Mouse (Mus musculus): ENCODE measurements at regions not wholly inside any gene's neighbourhood (a gene's known extent, or its start where the extent isn't known, plus 50 kb on each side); places are given as distances from the start of the nearest gene placed in this dataset.

DNA sequence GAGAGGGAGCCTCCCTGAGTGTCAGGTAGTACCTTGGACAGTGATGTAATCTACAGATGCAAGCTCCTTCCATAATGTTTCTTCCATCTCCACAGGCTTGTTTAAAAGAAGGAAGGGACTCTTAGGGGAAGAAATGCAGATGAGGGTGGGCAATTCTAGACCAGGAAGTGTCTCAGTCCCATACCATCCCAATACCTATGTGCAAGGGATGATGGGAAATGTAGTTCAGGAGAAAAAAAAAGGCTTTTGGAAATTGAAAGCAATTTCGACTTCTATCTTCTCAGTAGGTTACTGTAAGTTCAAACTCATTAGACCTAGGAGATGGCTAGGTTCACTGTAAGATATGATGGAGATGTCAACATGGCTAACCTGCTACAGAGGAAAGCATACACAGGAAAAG lies 68.3 kb downstream of the Cd83 start:
- TF ChIP-seq GATA1 (IDR thresholded peaks at IDR 0.05; ENCODE audit: low read length), result no peak

DNA sequence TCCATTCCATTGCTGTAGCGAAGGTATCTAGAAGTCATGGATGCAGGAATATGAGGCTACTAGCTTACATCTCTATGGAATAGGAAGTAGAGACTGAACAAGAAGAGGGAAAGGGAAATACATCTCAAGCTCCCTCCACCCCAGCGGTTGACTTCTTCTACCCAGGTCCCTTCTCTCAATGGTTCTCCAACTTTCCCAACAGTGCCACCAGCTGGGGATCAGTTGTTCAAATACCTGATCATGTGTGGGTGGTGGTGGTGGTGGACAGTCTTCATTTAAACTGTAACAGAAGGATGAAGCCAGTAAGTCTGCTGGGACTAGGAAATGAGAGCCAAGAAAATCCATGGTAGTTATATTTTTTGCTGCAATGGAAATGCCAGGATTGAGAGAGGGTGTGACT lies 70.4 kb downstream of the Cd83 start:
- TF ChIP-seq GATA1 (IDR thresholded peaks at IDR 0.05; ENCODE audit: low read length), result no peak

DNA sequence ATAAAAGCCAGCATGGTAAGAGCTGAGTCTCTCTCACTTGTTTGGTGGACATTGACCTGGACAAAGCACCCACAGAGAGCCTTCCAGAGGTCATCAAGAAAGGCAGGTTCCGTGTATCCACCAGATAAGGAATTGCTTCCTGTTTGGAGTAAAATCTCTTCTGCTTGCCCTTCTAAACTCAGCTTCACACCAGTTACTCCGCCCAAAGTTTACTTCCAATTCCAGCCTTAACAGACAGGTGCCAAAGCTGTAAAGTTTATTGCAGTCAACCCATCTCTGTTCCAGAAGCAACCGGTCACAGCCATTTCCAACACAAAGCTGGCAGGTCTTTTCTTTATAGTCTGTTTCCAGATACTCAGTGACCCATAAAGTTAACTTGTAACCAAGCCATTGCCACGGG lies 76.4 kb downstream of the Cd83 start:
- no peak for TF ChIP-seq GATA1 (IDR thresholded peaks at IDR 0.05; ENCODE audit: low read length)

DNA sequence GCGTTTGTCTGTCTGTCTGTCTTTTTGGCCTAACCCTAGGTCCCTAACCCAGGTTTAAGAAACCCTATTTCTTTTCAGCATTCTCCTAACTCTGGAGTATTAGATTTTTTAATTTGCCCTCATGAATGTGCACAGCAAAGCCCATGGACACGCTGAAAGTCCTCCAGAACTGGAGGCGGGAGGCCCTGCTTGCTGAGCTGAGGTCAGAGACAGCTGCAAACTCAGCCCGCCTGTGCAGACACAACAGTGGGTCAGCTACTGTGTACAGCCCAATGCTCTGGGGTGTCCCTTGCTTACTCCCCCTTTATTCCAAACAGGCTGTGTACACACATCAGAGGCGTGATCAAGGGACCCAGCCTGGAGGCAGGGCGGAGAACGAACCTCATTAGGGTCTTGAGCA lies 76.8 kb downstream of the Cd83 start:
- no peak for TF ChIP-seq GATA1 (IDR thresholded peaks at IDR 0.05; ENCODE audit: low read length)

DNA sequence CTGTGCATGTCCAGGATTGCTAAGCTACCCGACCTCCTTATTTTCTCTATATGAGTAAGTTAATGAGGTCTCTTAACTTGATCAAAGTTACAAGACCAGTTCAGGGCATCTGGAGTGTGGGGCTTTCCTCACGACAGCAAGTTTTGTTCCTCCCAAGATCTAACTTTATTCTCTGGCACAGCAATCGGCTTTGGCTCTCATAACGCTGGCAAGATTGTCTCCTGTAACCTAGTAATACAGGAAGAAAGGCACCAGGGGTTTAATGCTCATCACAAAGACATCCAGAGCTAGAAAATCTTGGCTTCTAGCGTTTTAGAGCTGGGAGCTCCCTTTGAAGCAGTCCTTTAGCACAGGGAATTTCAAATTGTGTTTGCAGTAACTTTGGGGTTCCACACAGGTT lies 77.5 kb downstream of the Cd83 start:
- TF ChIP-seq GATA1 (IDR thresholded peaks at IDR 0.05; ENCODE audit: low read length), result no peak

DNA sequence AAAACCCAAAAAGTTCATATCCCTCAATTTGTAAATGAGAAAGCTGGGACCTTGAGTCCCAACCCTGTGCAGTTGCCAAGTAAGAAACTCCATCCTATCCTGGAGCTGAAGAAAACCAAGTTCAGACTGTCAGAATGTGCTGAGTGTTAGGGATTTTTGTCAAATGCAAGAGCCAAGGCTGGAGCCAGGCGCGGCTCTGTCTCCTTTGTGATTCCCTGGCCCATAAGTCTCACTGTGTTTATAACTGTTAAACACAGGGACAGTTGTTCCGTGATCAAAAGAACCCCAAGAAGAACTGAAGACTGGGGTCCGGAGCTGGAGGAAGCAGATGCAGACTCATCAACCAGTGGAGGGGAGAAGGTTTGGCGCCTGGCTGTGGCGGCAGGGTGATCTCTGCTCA lies 78.0 kb downstream of the Cd83 start:
- no peak for TF ChIP-seq GATA1 (IDR thresholded peaks at IDR 0.05; ENCODE audit: low read length)

DNA sequence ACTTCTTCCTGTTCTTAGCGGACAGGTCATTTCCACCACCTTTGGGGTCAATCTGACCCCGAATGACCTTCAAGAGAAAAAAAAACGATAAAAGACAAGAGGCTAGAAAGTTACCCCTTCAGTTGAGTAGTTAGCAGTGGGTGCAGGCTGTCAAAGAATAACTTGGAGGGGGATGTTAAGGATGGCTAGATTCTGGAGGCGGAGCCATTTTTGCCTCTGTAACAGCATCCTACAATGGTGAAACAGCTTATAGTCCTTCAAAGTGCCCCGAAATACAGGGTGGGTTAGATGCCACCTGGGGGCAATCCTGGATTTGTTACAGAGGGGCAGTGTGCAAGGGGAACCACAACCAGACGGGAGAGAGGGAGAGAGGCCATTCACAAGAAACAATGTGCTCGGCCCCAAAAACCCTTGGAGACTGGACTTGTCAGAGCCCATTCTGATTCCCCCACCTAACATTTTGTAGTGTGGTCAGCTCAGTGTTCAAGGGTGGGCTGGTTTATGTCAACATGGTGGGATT lies 79.1 kb downstream of the Cd83 start:
- no peak for TF ChIP-seq GATA1 (IDR thresholded peaks at IDR 0.05; ENCODE audit: low read length)

DNA sequence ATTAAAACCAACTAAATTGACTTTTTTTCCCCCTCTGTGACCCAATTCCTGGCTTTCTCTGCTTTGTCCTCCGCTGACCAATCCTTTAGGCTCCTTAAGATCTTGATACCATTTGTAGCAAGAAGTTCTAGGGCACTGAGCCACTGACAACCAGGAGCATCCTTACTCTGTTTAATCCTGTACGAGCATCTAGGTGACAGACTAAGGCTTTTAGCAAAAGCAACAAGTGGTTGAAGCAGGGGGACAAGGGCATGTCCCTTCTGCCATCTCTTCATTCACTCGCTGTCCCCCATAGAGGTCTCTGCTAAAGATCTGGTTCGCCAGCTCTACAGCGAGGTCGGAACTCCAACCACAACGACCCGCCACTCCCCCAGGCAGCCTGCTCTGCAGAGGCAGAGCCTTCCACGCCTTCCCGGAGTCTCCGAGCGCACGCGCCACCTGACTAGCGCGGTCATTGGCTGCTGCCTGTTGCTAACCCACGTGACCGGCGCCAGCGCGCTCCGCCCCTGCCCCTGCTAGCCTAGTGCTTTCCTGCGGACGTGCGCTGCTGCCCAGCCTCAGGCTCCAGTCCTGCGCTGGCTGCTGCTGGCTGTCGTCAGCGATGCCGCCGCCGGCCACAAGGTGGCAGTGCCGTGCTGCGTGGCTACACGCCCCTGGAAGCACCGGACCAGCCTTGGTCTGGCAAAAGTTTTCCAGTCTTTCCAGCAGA lies 79.7 kb downstream of the Cd83 start:
- TF ChIP-seq GATA1 (IDR thresholded peaks at IDR 0.05; ENCODE audit: low read length), result no peak

DNA sequence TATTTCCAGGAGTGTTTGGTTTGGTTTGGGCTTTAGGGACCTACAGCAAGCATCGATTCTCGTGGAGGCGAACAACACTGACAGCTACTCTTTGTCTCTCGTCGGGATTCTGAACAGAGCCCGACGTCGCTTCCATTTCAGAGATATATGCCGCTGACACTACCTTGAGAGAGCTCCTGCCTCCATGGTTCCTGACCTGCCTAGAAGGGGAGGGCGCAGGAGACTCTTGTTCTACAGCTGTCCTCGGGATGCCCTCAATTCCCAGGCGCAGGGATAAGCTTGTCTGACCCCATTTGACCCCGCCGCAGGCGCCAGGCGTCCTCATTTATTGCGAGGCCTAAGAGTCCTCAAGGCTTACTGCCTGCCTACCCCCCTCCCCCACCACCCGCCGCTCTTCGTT lies 80.5 kb downstream of the Cd83 start:
- TF ChIP-seq GATA1 (IDR thresholded peaks at IDR 0.05; ENCODE audit: low read length), result no peak

DNA sequence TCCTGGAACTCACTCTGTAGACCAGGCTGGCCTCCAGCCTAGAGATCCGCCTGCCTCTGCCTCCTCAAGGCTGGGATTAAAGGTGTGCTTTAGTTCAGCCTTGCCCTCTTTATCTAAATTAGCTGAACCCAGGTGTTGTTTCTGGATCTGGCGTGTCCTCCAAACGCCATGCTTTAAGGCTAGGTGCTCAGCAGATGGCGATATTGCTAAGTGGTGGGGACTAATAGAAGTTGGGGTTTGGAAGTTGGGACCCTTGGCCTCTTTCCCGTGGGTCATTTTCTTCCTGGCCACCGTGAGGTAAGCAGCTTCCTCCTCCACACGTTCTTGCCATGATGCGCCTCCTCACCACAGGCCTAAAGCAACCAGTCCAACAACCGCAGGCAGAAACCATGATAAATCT lies 91.3 kb downstream of the Cd83 start:
- no peak for TF ChIP-seq GATA1 (IDR thresholded peaks at IDR 0.05; ENCODE audit: low read length)

DNA sequence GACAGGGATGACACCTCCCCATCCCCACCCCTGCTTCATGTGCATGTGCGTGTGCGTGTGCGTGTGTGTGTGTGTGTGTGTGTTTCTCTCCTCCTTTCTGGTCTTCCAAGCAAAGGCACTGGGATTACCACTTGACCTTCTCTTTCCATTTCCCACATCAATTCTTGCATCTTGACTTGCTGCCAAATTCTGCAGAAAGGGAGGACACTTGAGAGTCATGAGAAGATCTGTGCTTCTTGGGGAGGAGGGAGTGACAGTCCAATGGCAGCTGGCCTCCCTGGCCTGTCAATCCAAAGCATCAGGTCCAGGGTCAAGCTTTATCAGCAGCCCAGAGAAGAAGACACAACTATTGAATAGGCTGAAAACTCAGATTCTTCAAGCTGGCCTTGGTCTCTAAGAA lies 102.7 kb downstream of the Cd83 start:
- TF ChIP-seq GATA1 (IDR thresholded peaks at IDR 0.05; ENCODE audit: low read length), result no peak

DNA sequence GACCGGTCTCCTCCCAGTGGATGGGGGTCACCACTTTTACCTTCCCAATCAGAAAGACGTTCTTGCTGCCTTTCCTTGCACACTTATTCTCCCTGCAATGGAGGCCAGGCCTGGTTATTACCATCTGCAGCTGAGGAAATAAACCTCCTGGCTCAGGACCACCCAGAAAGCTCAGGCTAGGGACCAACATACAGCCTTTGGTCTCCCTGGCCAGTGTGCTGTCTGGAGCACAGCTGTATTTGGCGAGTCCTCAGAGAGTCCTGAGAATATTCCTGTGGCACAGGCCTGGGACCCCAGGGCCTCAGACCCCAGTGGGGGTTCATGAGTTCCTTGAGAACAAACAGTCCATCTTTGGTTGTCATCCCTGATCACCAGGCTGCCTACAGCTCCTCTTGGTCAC lies 107.4 kb downstream of the Cd83 start:
- TF ChIP-seq GATA1 (IDR thresholded peaks at IDR 0.05; ENCODE audit: low read length), result no peak

DNA sequence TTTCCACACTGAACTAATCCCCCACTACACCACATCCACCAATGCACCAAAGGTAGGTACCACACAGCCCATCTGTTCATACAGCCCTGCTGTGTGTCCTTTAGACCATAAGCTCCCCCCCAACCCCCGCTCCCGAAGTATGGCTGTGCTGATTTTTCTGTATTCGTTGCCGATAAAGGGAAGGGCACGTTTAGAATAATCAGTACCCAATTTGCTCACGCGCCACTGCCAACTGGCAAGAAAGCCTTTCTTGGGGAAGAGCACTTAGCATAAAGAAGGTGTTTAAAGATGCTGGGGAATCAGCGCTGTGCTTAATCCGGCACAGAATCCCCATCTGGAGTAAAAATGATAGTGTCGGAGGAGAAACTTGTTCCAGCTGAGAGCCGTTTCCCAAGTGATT lies 111.4 kb downstream of the Cd83 start:
- TF ChIP-seq GATA1 (IDR thresholded peaks at IDR 0.05; ENCODE audit: low read length), result no peak

DNA sequence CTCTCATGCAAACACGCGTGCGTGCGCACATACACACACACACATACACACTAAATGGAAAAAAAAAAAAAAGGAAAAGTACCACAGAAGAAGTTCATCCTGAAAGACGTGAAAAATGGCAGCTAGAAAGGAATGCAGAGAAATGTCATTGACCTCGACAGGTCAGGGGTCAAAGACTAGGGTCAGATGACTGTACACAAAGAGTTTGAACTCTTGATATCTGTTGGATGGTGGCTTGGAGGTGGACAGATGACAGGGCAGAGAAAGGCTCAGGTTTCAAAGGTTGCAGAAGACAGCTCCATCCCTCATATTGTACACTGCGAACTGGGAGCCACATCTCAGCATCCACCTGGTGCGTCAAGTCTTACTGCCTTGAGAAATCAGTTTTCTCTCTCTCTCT lies 112.5 kb downstream of the Cd83 start:
- TF ChIP-seq GATA1 (IDR thresholded peaks at IDR 0.05; ENCODE audit: low read length), result no peak

DNA sequence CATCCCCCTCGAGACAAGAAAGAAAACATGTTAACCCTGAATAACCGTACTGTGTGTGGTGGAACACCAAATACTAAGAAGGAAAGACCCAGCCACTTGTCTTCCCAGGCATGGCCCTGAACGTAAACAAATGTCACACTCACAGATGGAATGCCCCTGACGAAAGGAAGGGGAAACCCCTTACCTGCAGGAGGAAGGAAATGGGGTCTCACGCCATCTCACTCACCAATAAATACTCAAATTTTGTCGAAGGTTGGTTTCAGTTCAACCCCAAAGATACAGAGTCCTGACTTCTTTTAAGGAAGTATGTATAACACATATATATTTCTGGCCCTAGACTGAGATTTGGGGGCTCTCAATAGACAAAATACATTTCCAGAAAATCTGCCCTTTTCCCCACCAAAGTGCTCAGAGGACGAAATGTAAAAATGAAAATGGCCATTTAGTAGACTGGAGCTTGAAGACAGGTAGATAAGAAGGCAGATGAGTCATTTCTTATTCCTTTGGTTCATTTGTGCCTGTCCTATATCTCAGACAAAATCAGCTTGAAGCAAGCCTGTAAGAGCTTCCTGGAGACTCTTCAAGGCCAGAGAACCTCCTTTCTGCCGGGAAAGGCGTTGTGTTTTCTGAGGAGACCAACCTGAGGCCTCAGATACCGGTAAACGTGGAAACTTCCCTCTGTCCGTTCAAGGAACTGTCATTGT lies 114.1 kb downstream of the Cd83 start:
- no peak for TF ChIP-seq GATA1 (IDR thresholded peaks at IDR 0.05; ENCODE audit: low read length)

DNA sequence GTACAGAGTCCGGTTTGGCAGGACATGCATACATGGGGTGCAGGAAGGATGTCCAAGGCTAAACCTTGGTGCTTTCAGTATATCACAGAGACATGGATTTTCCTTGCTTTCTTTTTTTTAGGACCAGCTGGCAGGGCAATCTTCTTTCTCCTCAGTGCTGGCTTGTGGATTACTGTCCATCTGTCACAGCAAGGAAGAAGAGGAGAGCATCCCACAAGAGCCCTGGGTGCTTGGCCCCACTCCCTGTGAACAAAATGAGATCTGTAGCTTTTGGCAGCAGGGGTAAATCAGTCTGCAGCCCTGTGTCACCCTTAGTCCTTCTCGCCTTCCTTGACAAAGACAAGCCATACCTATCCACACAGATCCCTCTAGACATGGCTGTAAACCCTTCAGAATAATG lies 115.5 kb downstream of the Cd83 start:
- no peak for TF ChIP-seq GATA1 (IDR thresholded peaks at IDR 0.05; ENCODE audit: low read length)

DNA sequence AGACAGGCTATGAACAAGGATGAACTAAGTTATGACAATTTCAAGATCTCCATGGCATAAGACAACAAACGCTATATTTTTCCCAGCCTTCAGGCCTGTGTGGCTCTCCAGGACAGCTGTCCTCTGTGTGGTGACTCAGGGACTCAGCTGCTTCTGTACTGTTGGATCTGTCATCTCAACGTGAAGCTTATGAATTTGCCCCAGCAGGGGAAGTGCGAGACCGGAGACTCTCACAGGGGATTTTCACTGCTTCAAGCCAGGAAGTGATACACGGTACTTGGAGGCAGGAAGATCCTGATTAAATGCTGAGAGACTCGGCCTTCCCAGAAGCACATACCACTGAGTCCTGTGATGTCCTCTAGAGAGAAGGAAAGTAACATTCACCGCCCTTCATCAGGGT lies 116.2 kb downstream of the Cd83 start:
- no peak for TF ChIP-seq GATA1 (IDR thresholded peaks at IDR 0.05; ENCODE audit: low read length)
